In genomic region chr11:51349665-51350064, GRCm38 (mm10) we compare ENCODE assay signal across 21 mouse cellular contexts. TPM values are rescaled to one million over a fixed set of nuclear protein-coding genes. Genes with fewer than 3 reads are reported as not detected.
A peak's percentile ranks its signal among the peaks of the same experiment; 100 is the strongest.
DNase-seq lines count a peak whose midpoint lies in the region; ATAC-seq and TF ChIP-seq lines count a peak whose summit lies in the region.
"Had no signal": no experiment of that assay in that cellular context is flagged by ENCODE, and none has a peak within 500 bp of the region (broad histone marks: within the 10 kb centered on the region; RNA-seq: fewer than 3 reads in every experiment).

No protein-coding gene starts in this region.

- ATAC-seq in stomach, postnatal 0 days (ENCODE audit: low FRiP score, low TSS enrichment), result no peak
- ATAC-seq: activated CD4-positive, CD25-positive, alpha-beta regulatory T cell, adult 4 months; CD4-positive, CD25-positive, alpha-beta regulatory T cell, adult 4 months; Patski had no signal

- TF ChIP-seq CTCF in layer of hippocampus, adult 2 months (conservative IDR thresholded peaks at IDR 0.05), result no peak
- TF ChIP-seq CTCF in bone marrow macrophage, adult 2 months (IDR thresholded peaks at IDR 0.05; ENCODE audit: low read depth, low read length), result no peak
- no peak for TF ChIP-seq CTCF in stomach, postnatal 0 days (IDR thresholded peaks at IDR 0.05; ENCODE audit: low read depth)

- H3K36me3 ChIP-seq in splenic B cell, adult 2 months (ENCODE audit: control insufficient read depth, insufficient read depth, low read length, poor library complexity, severe bottlenecking), result no peaks in the 10 kb centered on the region
- H3K36me3 ChIP-seq in stomach, postnatal 0 days (ENCODE audit: control insufficient read depth, insufficient read depth, low read length), result no peaks in the 10 kb centered on the region
- H3K36me3 ChIP-seq: forebrain, embryonic 12.5 days; heart, embryonic 13.5 days; hindbrain, embryonic 15.5 days had no signal

- H3K4me2 ChIP-seq in stomach, postnatal 0 days (replicated peaks; ENCODE audit: low read depth), result no peak overlapping the region
- H3K4me2 ChIP-seq: forebrain, embryonic 12.5 days; heart, embryonic 13.5 days; hindbrain, embryonic 15.5 days had no signal

- peaks cover 24% of the 10 kb centered on the region for H3K4me1 ChIP-seq in bone marrow macrophage, adult 2 months (ENCODE audit: control insufficient read depth, insufficient read depth, low read length)
- no peaks in the 10 kb centered on the region for H3K4me1 ChIP-seq in stomach, postnatal 0 days (replicated peaks; ENCODE audit: control insufficient read depth, insufficient read depth)
- H3K4me1 ChIP-seq: forebrain, embryonic 12.5 days had no signal

- H3K27me3 ChIP-seq in splenic B cell, adult 2 months (ENCODE audit: control insufficient read depth, insufficient read depth, low read length, poor library complexity, severe bottlenecking), result no peaks in the 10 kb centered on the region
- H3K27me3 ChIP-seq in stomach, postnatal 0 days (ENCODE audit: control insufficient read depth, insufficient read depth, low read length), result no peaks in the 10 kb centered on the region
- H3K27me3 ChIP-seq: hindbrain, embryonic 15.5 days; Patski had no signal

- peak overlapping the region; percentile 46; the same call in 1 of the 2 replicates for H3K27ac ChIP-seq in layer of hippocampus, adult 2 months
- peak overlapping the region; percentile 58 for H3K27ac ChIP-seq in bone marrow macrophage, adult 2 months (ENCODE audit: insufficient read depth, low read depth, low read length)
- H3K27ac ChIP-seq in stomach, postnatal 0 days (replicated peaks), result no peak overlapping the region
- H3K27ac ChIP-seq: forebrain, embryonic 12.5 days; heart, embryonic 13.5 days; hindbrain, embryonic 15.5 days had no signal

- DNase-seq in layer of hippocampus, adult 2 months (ENCODE audit: low spot score in 2 of 2), result no peak
- DNase-seq in layer of hippocampus, postnatal 36 days, result no peak
- peak; percentile 25 for DNase-seq in testis, postnatal 10 days (ENCODE audit: low spot score)
- DNase-seq in testis, postnatal 14 days (ENCODE audit: low spot score), result no peak
- DNase-seq in splenic B cell, adult 2 months (ENCODE audit: low read depth, low spot score), result peak; percentile 13
- no peak for DNase-seq in stomach, postnatal 0 days (ENCODE audit: low spot score)
- DNase-seq in thymus, postnatal 14 days, result no peak
- DNase-seq: adrenal gland, postnatal 14 days; B cell, adult 2 months; cerebellum, adult 18-20 months; cerebellum, adult 9-11 months; cerebellum, postnatal 36 days; gastrocnemius, postnatal 36 days; heart, postnatal 36 days had no signal

- no peaks in the 10 kb centered on the region for H3K9me3 ChIP-seq in stomach, postnatal 0 days (ENCODE audit: control insufficient read depth, low read length)
- H3K9me3 ChIP-seq: forebrain, embryonic 12.5 days; heart, embryonic 13.5 days; hindbrain, embryonic 15.5 days had no signal

- no peak for TF ChIP-seq POLR2A in bone marrow macrophage, adult 2 months (IDR thresholded peaks at IDR 0.05; ENCODE audit: borderline replicate concordance, low read depth, low read length)

- H3K9ac ChIP-seq in stomach, postnatal 0 days (ENCODE audit: low read length), result no peak overlapping the region
- H3K9ac ChIP-seq: forebrain, embryonic 12.5 days; heart, embryonic 13.5 days; hindbrain, embryonic 15.5 days had no signal

- H3K4me3 ChIP-seq in layer of hippocampus, adult 2 months, result no peak overlapping the region
- no peak overlapping the region for H3K4me3 ChIP-seq in bone marrow macrophage, adult 2 months (ENCODE audit: insufficient read depth, low read length)
- no peak overlapping the region for H3K4me3 ChIP-seq in stomach, postnatal 0 days (ENCODE audit: low read depth, low read length)
- H3K4me3 ChIP-seq: forebrain, embryonic 12.5 days; heart, embryonic 13.5 days; hindbrain, embryonic 15.5 days had no signal

- no peak for TF ChIP-seq EP300 in stomach, postnatal 0 days (optimal IDR thresholded peaks at IDR 0.05)

RNA-seq across cellular contexts. Expression of gene Col23a1, which starts 59.9 kb away (rescaled TPM):
- 1 to 10 TPM; 5.3 to 6.7 TPM for total RNA-seq in layer of hippocampus, adult 2 months (2021)
- total RNA-seq in layer of hippocampus, postnatal 36 days (2021), result 1 to 10 TPM; 4.2 to 4.9 TPM
- polyA plus RNA-seq in bone marrow macrophage, adult 2 months (2012; ENCODE audit: insufficient read depth, insufficient read length, missing spikeins), result 0.13 TPM in 1 of 2 replicates, not detected in the other
- 2.5 and 3.8 TPM in 2 replicates for polyA plus RNA-seq in stomach, postnatal 0 days (2015; fragmentation: Nextera tagmentation; extraction: Ambion mirVana)

Comparison
In these comparisons a context has a peak if more than half of its experiments do, and no peak if none do; other contexts are left out.
1. DNase-seq: peak in testis, postnatal 10 days (single experiment) and splenic B cell, adult 2 months (single experiment); none in layer of hippocampus, adult 2 months (0 of 2), layer of hippocampus, postnatal 36 days (0 of 2), testis, postnatal 14 days (single experiment), stomach, postnatal 0 days (single experiment) and thymus, postnatal 14 days (single experiment).